Mouse (Mus musculus) telencephalon, adult 2 months (tissue): ENCODE measurements around the gene Gm7168.
"Not testable (repeated sequence)": the region's sequence is repeated elsewhere in the genome, so short reads cannot be mapped to it uniquely, and the experiment has no call there.

Source experiments
- DNase-seq: peaks from one replicate; pipeline ENCODE4 v3.0.0-alpha.2; 2011; ENCODE audit warnings: low read depth, low spot score

The Gm7168 gene

GRCm38 (mm10) chr17:13993425-13993824, 45.3 kb downstream of the Gm7168 start:
- not testable (repeated sequence) for DNase-seq
